Mouse (Mus musculus) bone marrow macrophage, adult 2 months (primary cell): ENCODE measurements around the gene Umad1.

Experiments used
- CTCF ChIP-seq: IDR thresholded peaks from 2 replicates; pipeline ENCODE4 v1.5.1; 2012; ENCODE audit warnings: low read depth, mild to moderate bottlenecking, low read length, moderate library complexity
- POLR2A ChIP-seq: IDR thresholded peaks from 2 replicates; pipeline ENCODE4 v1.6.1; 2012; ENCODE audit warnings: mild to moderate bottlenecking, low read depth, low read length, borderline replicate concordance

DNA sequence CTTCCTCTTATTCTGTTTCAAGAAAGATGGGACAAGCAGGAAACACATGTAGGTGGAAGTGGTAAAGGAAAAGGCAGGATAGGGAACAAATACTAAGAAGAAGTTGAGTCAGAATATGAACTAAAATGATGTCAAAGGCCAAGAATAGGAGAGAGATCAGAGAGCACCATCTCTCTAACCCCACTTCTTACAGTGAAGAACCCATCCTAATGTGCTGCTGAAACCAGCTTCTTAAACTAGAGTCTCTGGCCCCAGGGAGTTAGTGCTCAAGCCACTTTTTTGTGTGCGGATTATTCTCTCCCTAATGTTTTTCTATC, 161.1 kb downstream of the Umad1 start:
- no peak for TF ChIP-seq CTCF
- no peak for TF ChIP-seq POLR2A
